Mouse (Mus musculus) embryonic facial prominence, embryonic 10.5 days (tissue): ENCODE measurements around the gene Insl3. TPM values are rescaled to one million over a fixed set of nuclear protein-coding genes. Genes with fewer than 3 reads are reported as not detected.

Experiments
- DNase-seq: peaks from one replicate; pipeline ENCODE4 v3.0.0-alpha.2; 2017; ENCODE audit warnings: low spot score
- H3K27ac ChIP-seq: fragments of 300-500 bp; sonication (generic); replicated peaks from 2 replicates; pipeline ENCODE4 v1.5.1; 2016; ENCODE audit warnings: mild to moderate bottlenecking
- H3K27me3 ChIP-seq: fragments of 300-500 bp; sonication (generic); replicated peaks from 2 replicates; pipeline ENCODE4 v1.6.1; 2016; ENCODE audit warnings: low read depth, mild to moderate bottlenecking; ENCODE audit not compliant: poor library complexity, severe bottlenecking
- H3K36me3 ChIP-seq: fragments of 300-500 bp; sonication (generic); replicated peaks from 2 replicates; pipeline ENCODE4 v1.6.1; 2016; ENCODE audit warnings: mild to moderate bottlenecking, moderate library complexity
- H3K4me1 ChIP-seq: fragments of 300-500 bp; sonication (generic); 2 replicates; pipeline ENCODE4 v1.6.1; 2016
- H3K4me3 ChIP-seq: fragments of 300-500 bp; sonication (generic); 2 replicates; pipeline ENCODE4 v1.5.1; 2016; ENCODE audit warnings: mild to moderate bottlenecking, moderate library complexity
- H3K9me3 ChIP-seq: fragments of 300-500 bp; sonication (generic); 2 replicates; pipeline ENCODE4 v1.6.1; 2016; ENCODE audit warnings: mild to moderate bottlenecking
- WGBS: fragments of 180-500 bp; shearing (Covaris S2); methylation state at CpG from one replicate; pipeline ENCODE4 v1.1.7; 2016; 5-methylcytosine and 5-hydroxymethylcytosine counted together
- polyA plus RNA-seq: library from polyadenylated mRNA; unstranded; fragments of >200 nt; fragmentation: Nextera tagmentation; extraction: Ambion mirVana; gene quantifications from 2 replicates; pipeline ENCODE4 v1.2.1, GENCODE M21; 2016

Insl3 gene
- polyA plus RNA-seq, 1 experiment from 2014 or later = not detected

- peaks cover 63% of the 10 kb centered on the region for H3K4me1 ChIP-seq
- H3K27ac ChIP-seq = peak overlapping the region; percentile 69
- H3K36me3 ChIP-seq = no peaks in the 10 kb centered on the region
Measured at GRCm38 (mm10) chr8:71670198-71670597, 18.8 kb upstream of the Insl3 start.

GRCm38 (mm10) chr8:71670621-71671548 is 18.1 kb upstream of the Insl3 start:
- under 1% methylated on average over 63 of the region's 64 CpGs for WGBS
- H3K9me3 ChIP-seq = no peaks in the 10 kb centered on the region
- H3K27ac ChIP-seq = peak overlapping the region; percentile 69
- H3K27me3 ChIP-seq = peaks cover 81% of the 10 kb centered on the region
- H3K4me3 ChIP-seq = peak overlapping the region; percentile 65
- peak; percentile 89 for DNase-seq
- H3K36me3 ChIP-seq = no peaks in the 10 kb centered on the region
- H3K4me1 ChIP-seq = peaks cover 61% of the 10 kb centered on the region

More at GRCm38 (mm10) chr8:71670198-71670597, 18.8 kb upstream of the Insl3 start:
- Histone ChIP-seq H3K9me3 (no peaks in the 10 kb centered on the region), H3K27me3 (peaks cover 74% of the 10 kb centered on the region), H3K4me3 (peak overlapping the region; percentile 65)
- WGBS = 9% methylated on average over 12 of the region's 12 CpGs
- DNase-seq = no peak

DNA sequence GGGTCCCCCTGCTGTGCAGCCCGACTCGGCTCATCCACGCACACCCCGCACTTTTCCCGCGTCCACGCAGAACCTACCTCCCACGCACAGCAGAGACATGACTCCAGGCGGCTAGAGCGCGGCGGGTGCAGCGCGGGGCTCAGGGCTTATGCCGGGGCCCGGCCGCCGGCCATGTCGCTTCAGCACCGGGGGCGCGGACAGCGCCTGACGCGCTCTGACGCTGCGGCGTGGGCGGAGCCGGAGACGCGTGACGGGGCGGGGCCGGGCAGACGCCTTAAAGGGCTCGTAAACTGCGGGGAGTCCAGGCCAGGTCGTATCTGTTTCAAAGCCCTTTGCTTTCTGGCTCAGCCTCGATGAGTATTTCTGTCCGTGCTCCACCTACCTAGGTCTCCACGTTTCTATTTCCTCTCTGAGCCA is 17.5 kb upstream of the Insl3 start, which contains the start of gene Unc13a:
Unc13a (minus strand) TSS at position 209 of the 417 bp plus-strand sequence.
- Histone ChIP-seq H3K4me3 (peak within 1 kb of the TSS; percentile 65), H3K27me3 (peaks cover 81% of the 10 kb centered on the region), H3K4me1 (peaks cover 61% of the 10 kb centered on the region), H3K9me3 (no peaks in the 10 kb centered on the region), H3K27ac (peak within 1 kb of the TSS; percentile 69), H3K36me3 (no peaks in the 10 kb centered on the region)
- WGBS = under 1% methylated on average over 42 of the region's 42 CpGs
- DNase-seq = peak; percentile 94

DNA sequence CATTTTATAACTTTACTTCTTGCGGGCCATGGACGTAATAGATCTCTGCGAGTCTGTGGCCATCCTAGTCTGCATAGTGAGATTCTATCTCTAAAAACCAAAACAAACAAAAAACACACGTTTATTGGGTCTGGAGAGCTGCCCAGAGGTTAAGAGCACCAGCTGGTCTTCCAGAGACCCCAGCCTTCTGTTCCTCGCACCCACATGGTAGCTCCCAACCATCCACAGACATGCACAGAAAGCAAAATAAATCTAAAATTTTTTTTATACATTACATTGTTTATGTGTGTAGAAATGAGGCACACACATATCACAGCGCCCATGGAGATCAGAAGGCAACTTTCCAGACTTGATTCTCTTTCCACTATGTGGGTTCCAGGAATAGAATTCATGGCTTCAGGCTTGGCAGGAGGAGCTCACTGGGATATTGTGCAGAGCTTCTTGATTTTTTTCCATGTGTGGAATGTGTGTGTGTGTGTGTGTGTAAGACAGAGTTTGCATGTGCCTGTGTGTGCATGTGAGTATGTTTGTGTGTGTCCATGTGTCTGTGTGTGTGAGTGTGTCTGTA is 16.8 kb upstream of the Insl3 start:
- H3K4me3 ChIP-seq = peak overlapping the region; percentile 65
- no peaks in the 10 kb centered on the region for H3K9me3 ChIP-seq

GRCm38 (mm10) chr8:71674071-71674470 is 14.9 kb upstream of the Insl3 start:
- DNase-seq = no peak

More for the DNA sequence above, 16.8 kb upstream of the Insl3 start:
- H3K27ac ChIP-seq = peak overlapping the region; percentile 69; the same call in 1 of the 2 replicates
- WGBS = 62% methylated on average over 6 of the region's 6 CpGs
- no peak for DNase-seq
- H3K27me3 ChIP-seq = peaks cover 81% of the 10 kb centered on the region
- peaks cover 57% of the 10 kb centered on the region for H3K4me1 ChIP-seq
- no peaks in the 10 kb centered on the region for H3K36me3 ChIP-seq

GRCm38 (mm10) chr8:71675456-71676019 is 13.5 kb upstream of the Insl3 start:
- Histone ChIP-seq H3K27ac (no peak overlapping the region), H3K27me3 (peaks cover 81% of the 10 kb centered on the region), H3K4me1 (peaks cover 46% of the 10 kb centered on the region), H3K9me3 (peaks cover 3% of the 10 kb centered on the region; the same call in 1 of the 2 replicates), H3K4me3 (peak overlapping the region; percentile 77), H3K36me3 (no peaks in the 10 kb centered on the region)
- WGBS = 26% methylated on average over 9 of the region's 9 CpGs
- DNase-seq = no peak

More at GRCm38 (mm10) chr8:71674071-71674470, 14.9 kb upstream of the Insl3 start:
- Histone ChIP-seq H3K9me3 (peaks cover 3% of the 10 kb centered on the region; the same call in 1 of the 2 replicates), H3K27ac (no peak overlapping the region), H3K27me3 (peaks cover 81% of the 10 kb centered on the region), H3K36me3 (no peaks in the 10 kb centered on the region), H3K4me3 (no peak overlapping the region), H3K4me1 (peaks cover 41% of the 10 kb centered on the region)
- 79% methylated on average over 2 of the region's 2 CpGs for WGBS

- Histone ChIP-seq H3K36me3 (no peaks in the 10 kb centered on the region), H3K4me1 (peaks cover 44% of the 10 kb centered on the region), H3K27ac (peak within 1 kb of the TSS; percentile 86), H3K4me3 (peak within 1 kb of the TSS; percentile 77), H3K27me3 (peaks cover 81% of the 10 kb centered on the region), H3K9me3 (peaks cover 3% of the 10 kb centered on the region; the same call in 1 of the 2 replicates)
- peak; percentile 73 for DNase-seq
- WGBS = 2% methylated on average over 40 of the region's 40 CpGs
Measured at GRCm38 (mm10) chr8:71676020-71676741, 12.8 kb upstream of the Insl3 start, which contains the start of gene Jak3. Jak3 (plus strand) TSS chr8:71676296.

GRCm38 (mm10) chr8:71676803-71677202 is 12.2 kb upstream of the Insl3 start:
- DNase-seq = no peak
- Histone ChIP-seq H3K4me1 (peaks cover 44% of the 10 kb centered on the region), H3K4me3 (peak overlapping the region; percentile 77), H3K27me3 (peaks cover 83% of the 10 kb centered on the region), H3K9me3 (peaks cover 3% of the 10 kb centered on the region; the same call in 1 of the 2 replicates), H3K27ac (no peak overlapping the region), H3K36me3 (no peaks in the 10 kb centered on the region)
- 50% methylated on average over 9 of the region's 9 CpGs for WGBS

- peaks cover 3% of the 10 kb centered on the region; the same call in 1 of the 2 replicates for H3K9me3 ChIP-seq
- 0 out of 2 replicates have a peak overlapping the region, but pooled peaks have one; percentile 2 for H3K4me3 ChIP-seq
- no peak for DNase-seq
- peaks cover 39% of the 10 kb centered on the region for H3K4me1 ChIP-seq
- H3K27me3 ChIP-seq = peaks cover 87% of the 10 kb centered on the region
- H3K27ac ChIP-seq = no peak overlapping the region
- H3K36me3 ChIP-seq = no peaks in the 10 kb centered on the region
Measured at GRCm38 (mm10) chr8:71677555-71677954, 11.5 kb upstream of the Insl3 start.

DNA sequence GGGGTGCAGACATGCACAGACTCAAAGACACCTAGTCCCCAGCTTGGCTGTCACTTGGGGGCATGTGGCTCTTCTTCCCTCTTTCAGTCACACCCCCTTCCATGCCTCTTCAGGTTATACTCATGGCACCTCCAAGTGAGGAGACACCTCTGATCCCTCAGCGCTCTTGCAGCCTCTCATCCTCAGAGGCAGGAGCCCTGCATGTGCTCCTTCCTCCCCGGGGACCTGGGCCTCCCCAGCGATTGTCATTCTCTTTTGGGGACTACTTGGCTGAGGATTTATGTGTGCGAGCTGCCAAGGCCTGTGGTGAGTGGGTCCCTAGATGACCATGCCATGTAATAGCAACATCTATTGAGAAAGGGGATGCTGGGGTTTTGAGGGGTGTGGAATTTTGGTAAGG is 10.8 kb upstream of the Insl3 start:
- Histone ChIP-seq H3K4me3 (0 out of 2 replicates have a peak overlapping the region, but pooled peaks have one; percentile 2), H3K27me3 (peaks cover 87% of the 10 kb centered on the region), H3K27ac (no peak overlapping the region), H3K9me3 (peaks cover 3% of the 10 kb centered on the region; the same call in 1 of the 2 replicates), H3K4me1 (peaks cover 39% of the 10 kb centered on the region), H3K36me3 (no peaks in the 10 kb centered on the region)
- 55% methylated on average over 4 of the region's 4 CpGs for WGBS
- DNase-seq = no peak

DNA sequence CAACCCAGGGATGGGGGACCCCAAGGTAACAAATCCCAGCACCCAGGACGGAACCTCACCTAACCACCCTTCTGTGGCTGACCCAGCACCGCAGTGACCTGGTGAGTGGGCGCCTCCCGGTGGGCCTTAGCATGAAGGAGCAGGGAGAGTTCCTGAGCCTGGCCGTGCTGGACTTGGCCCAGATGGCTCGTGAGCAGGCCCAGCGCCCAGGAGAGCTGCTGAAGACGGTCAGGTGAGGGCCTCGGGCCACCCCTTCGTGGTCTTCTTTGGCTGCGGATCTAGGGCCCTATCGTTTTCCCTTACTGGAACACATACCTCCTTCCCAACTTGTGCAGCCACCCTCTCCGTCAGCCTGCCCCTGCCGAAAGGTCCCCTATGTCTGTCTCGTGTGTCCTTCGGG is 9.9 kb upstream of the Insl3 start:
- Histone ChIP-seq H3K4me1 (peaks cover 39% of the 10 kb centered on the region), H3K27me3 (peaks cover 94% of the 10 kb centered on the region), H3K27ac (no peak overlapping the region), H3K36me3 (no peaks in the 10 kb centered on the region), H3K9me3 (peaks cover 3% of the 10 kb centered on the region; the same call in 1 of the 2 replicates), H3K4me3 (peak overlapping the region; percentile 52)
- DNase-seq = no peak
- WGBS = 9% methylated on average over 16 of the region's 16 CpGs
